8 mouse cellular contexts compared by ENCODE assay signal in the genomic region with DNA sequence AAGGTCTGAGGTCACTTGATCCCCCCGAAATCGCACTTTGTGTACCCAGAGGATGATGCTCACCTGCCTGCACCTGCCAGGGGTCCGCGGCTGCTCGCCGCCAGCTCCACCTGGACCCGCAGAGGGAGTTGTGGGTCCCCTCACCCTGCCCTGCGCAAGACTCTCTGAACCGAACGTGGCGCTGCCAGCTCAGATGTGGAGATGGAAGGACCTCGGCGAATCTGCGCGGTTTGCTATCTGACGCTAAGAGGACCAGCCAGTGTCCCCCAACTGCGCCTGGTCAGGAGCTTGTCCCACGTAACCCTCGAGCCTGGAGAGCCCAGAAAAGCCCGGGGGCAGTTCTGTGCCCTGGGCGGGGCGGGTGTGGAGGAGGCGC. TPM values are rescaled to one million over a fixed set of nuclear protein-coding genes. Genes with fewer than 3 reads are reported as not detected.
DNase-seq lines count a peak whose midpoint lies in the region; ATAC-seq and TF ChIP-seq lines count a peak whose summit lies in the region.
"Had no signal": no experiment of that assay in that cellular context is flagged by ENCODE, and none has a peak within 500 bp of the region (broad histone marks: within the 10 kb centered on the region; RNA-seq: fewer than 3 reads in every experiment).

A gene (minus strand): TSS at position 232 of the 376 bp plus-strand sequence.

- H3K9me3 ChIP-seq in stomach, embryonic 14.5 days (ENCODE audit: control insufficient read depth, low read depth, low read length): no peaks in the 10 kb centered on the region
- no peaks in the 10 kb centered on the region for H3K9me3 ChIP-seq in stomach, postnatal 0 days (ENCODE audit: control insufficient read depth, low read length)
- H3K9me3 ChIP-seq in forebrain, postnatal 0 days (ENCODE audit: low read length): no peaks in the 10 kb centered on the region
- H3K9me3 ChIP-seq in midbrain, embryonic 10.5 days (replicated peaks): no peaks in the 10 kb centered on the region

- H3K36me3 ChIP-seq in stomach, embryonic 14.5 days (ENCODE audit: control insufficient read depth, insufficient read depth, low read length): no peaks in the 10 kb centered on the region
- no peaks in the 10 kb centered on the region for H3K36me3 ChIP-seq in stomach, postnatal 0 days (ENCODE audit: control insufficient read depth, insufficient read depth, low read length)
- no peaks in the 10 kb centered on the region for H3K36me3 ChIP-seq in forebrain, postnatal 0 days (ENCODE audit: insufficient read depth)
- no peaks in the 10 kb centered on the region for H3K36me3 ChIP-seq in midbrain, embryonic 10.5 days

- no peak for TF ChIP-seq EP300 in stomach, postnatal 0 days (optimal IDR thresholded peaks at IDR 0.05)

- under 1% methylated on average over 23 of the region's 23 CpGs for WGBS in stomach, embryonic 14.5 days
- WGBS in stomach, postnatal 0 days: under 1% methylated on average over 21 of the region's 23 CpGs
- WGBS in forebrain, postnatal 0 days: 3% methylated on average over 23 of the region's 23 CpGs
- WGBS in midbrain, embryonic 10.5 days: under 1% methylated on average over 23 of the region's 23 CpGs

- H3K4me1 ChIP-seq in stomach, embryonic 14.5 days (ENCODE audit: control insufficient read depth, insufficient read depth, low read length): no peaks in the 10 kb centered on the region
- no peaks in the 10 kb centered on the region for H3K4me1 ChIP-seq in stomach, postnatal 0 days (replicated peaks; ENCODE audit: control insufficient read depth, insufficient read depth)
- H3K4me1 ChIP-seq in forebrain, postnatal 0 days (ENCODE audit: insufficient read depth): peaks cover 6% of the 10 kb centered on the region
- peaks cover 40% of the 10 kb centered on the region for H3K4me1 ChIP-seq in midbrain, embryonic 10.5 days

- H3K4me2 ChIP-seq in stomach, embryonic 14.5 days (replicated peaks; ENCODE audit: low read depth, low read length): peak within 1 kb of the TSS; percentile 37
- no peak within 1 kb of the TSS for H3K4me2 ChIP-seq in stomach, postnatal 0 days (replicated peaks; ENCODE audit: low read depth)
- peak within 1 kb of the TSS; percentile 65 for H3K4me2 ChIP-seq in forebrain, postnatal 0 days (ENCODE audit: low read depth)

- no peak for TF ChIP-seq CTCF in stomach, postnatal 0 days (IDR thresholded peaks at IDR 0.05; ENCODE audit: low read depth)
- TF ChIP-seq CTCF in forebrain, postnatal 0 days (IDR thresholded peaks at IDR 0.05; ENCODE audit: low read depth): no peak

- no peak within 1 kb of the TSS for H3K27ac ChIP-seq in stomach, embryonic 14.5 days (ENCODE audit: low read length)
- no peak within 1 kb of the TSS for H3K27ac ChIP-seq in stomach, postnatal 0 days (replicated peaks)
- no peak within 1 kb of the TSS for H3K27ac ChIP-seq in forebrain, postnatal 0 days (ENCODE audit: low read depth, low read length)
- no peak within 1 kb of the TSS for H3K27ac ChIP-seq in midbrain, embryonic 10.5 days (replicated peaks)

- H3K4me3 ChIP-seq in stomach, embryonic 14.5 days (ENCODE audit: low read depth, low read length): peak within 1 kb of the TSS; percentile 17
- H3K4me3 ChIP-seq in stomach, postnatal 0 days (ENCODE audit: low read depth, low read length): no peak within 1 kb of the TSS
- H3K4me3 ChIP-seq in forebrain, postnatal 0 days (ENCODE audit: low read depth, low read length): peak within 1 kb of the TSS; percentile 38
- peak within 1 kb of the TSS; percentile 56 for H3K4me3 ChIP-seq in midbrain, embryonic 10.5 days

- no peak within 1 kb of the TSS for H3K9ac ChIP-seq in stomach, embryonic 14.5 days (replicated peaks; ENCODE audit: low read depth, low read length)
- H3K9ac ChIP-seq in stomach, postnatal 0 days (ENCODE audit: low read length): no peak within 1 kb of the TSS
- peak within 1 kb of the TSS; percentile 38 for H3K9ac ChIP-seq in forebrain, postnatal 0 days

- H3K27me3 ChIP-seq in stomach, embryonic 14.5 days (ENCODE audit: control insufficient read depth, insufficient read depth, low read length): peaks cover 29% of the 10 kb centered on the region
- peaks cover 6% of the 10 kb centered on the region; the same call in 1 of the 2 replicates for H3K27me3 ChIP-seq in stomach, postnatal 0 days (ENCODE audit: control insufficient read depth, insufficient read depth, low read length)
- peaks cover 29% of the 10 kb centered on the region for H3K27me3 ChIP-seq in forebrain, postnatal 0 days (ENCODE audit: insufficient read depth, low read length)
- H3K27me3 ChIP-seq in midbrain, embryonic 10.5 days (ENCODE audit: low read depth, poor library complexity, severe bottlenecking): peaks cover 62% of the 10 kb centered on the region

- no peak for DNase-seq in stomach, postnatal 0 days (ENCODE audit: low spot score)
- DNase-seq in forebrain, postnatal 0 days: peak; percentile 31
- DNase-seq in midbrain, embryonic 10.5 days (ENCODE audit: low spot score): peak; percentile 35
- no peak for DNase-seq in urinary bladder, postnatal 10 days (ENCODE audit: low spot score)
- DNase-seq in T-cell, adult 2 months (ENCODE audit: low spot score): no peak
- DNase-seq in urinary bladder, adult 18-20 months (ENCODE audit: low spot score in 2 of 2): no peak

- no peak for ATAC-seq in stomach, embryonic 14.5 days (ENCODE audit: insufficient number of reproducible peaks, insufficient read depth, low FRiP score, low read depth)
- no peak for ATAC-seq in stomach, postnatal 0 days (ENCODE audit: low FRiP score, low TSS enrichment)
- no peak for ATAC-seq in forebrain, postnatal 0 days

RNA-seq across cellular contexts. Expression of the gene that starts here (rescaled TPM):
- 0.31 and 0.38 TPM in 2 replicates for polyA plus RNA-seq in stomach, embryonic 14.5 days (2014; fragmentation: Nextera tagmentation; extraction: Ambion mirVana)
- polyA plus RNA-seq in stomach, postnatal 0 days (2015; fragmentation: Nextera tagmentation; extraction: Ambion mirVana): 0.22 and 0.30 TPM in 2 replicates
- 10.9 and 15.7 TPM in 2 replicates for total RNA-seq in forebrain, postnatal 0 days (2014; rRNA removed)
- 11.5 and 24.0 TPM in 2 replicates for polyA plus RNA-seq in forebrain, postnatal 0 days (2015; fragmentation: Nextera tagmentation; extraction: Ambion mirVana)
- polyA plus RNA-seq in midbrain, embryonic 10.5 days (2016; fragmentation: Nextera tagmentation; extraction: Ambion mirVana): 0.53 and 0.67 TPM in 2 replicates
- total RNA-seq: neutrophil, adult 5-6 weeks had no signal

Comparison
In these comparisons a context has a peak if more than half of its experiments do, and no peak if none do; other contexts are left out.
1. Peak in DNase-seq and H3K4me3 ChIP-seq in midbrain, embryonic 10.5 days; RNA of the gene not detected or under 1 TPM.